Mouse (Mus musculus): ENCODE measurements around the gene Snrnp35.

Gene Snrnp35

DNA sequence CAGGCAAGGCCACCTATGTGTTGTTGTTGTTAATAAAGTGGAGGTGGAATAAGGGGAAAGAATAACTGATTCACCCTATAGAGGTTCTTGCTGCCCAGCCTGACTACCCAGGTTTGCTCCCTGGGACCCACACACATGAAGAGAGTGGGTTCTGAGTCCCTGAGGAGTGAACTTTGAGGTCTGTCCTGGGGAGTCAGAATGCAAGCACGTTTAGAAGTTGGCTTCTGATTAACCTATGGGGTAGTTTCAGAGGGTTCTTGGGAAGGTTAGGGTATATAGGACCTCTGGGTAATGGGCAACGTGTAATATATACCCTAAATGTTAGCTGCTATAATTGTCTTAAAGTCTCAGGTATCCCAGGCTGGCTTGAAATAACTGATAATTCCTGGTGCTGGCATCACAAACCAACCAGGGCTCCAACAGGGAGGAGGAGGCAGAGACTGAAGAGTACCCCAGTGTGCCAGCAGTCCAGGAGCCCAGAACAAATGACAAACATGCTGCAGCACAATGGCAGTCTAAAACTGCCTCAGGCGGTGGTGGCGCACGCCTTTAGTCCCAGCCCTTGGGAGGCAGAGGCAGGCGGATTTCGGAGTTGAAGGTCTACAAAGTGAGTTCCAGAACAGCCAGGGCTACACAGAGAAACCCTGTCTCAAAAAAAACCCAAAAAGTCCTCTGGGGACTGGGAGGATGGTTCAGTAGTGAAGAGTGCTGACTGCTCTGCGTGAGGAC, 20.5 kb upstream of the Snrnp35 start:
- DNase-seq (ENCODE audit: low read depth, low spot score) = no peak

DNA sequence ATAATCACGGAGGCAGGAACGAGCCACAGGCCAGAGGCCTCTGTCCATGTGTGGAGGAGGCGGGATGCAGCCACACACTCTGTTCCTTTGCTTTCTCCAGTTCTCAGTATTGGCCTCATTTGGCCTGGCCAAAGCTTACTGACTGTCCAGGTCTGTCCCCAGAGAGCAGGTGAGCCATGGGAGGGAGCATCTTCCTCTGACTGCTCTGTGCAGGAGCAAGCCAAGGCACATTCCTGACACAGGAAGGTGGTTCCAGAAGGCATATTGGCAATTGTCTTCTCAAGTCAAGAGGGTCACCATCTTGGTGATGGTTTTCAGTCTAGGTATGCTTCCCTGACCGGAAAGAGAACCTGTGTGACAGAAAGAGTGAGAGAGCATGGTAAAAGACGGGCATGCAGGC, 19.5 kb upstream of the Snrnp35 start:
- DNase-seq (ENCODE audit: low read depth, low spot score) = no peak

DNA sequence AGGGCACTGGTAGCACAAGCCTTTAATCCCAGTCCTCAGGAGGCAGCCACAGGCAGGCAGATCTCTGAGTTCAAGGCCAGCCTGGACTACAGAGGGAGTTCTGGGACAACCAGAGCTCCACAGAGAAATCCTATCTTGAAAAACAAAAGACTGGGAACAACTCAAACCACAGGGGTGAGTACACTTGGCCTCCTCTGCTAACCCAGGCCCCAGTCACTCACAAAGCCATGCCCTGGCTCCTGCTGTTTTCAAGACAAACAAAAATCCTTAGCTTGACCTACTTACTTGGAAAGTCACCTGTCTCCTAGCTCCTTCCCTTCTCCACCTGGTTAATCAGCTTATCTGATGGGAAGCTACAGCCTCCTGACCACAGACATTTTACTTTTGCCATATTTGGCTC, 18.0 kb upstream of the Snrnp35 start:
- DNase-seq (ENCODE audit: low read depth, low spot score) = peak; percentile 94

GRCm38 (mm10) chr5:124467766-124468165, 15.2 kb upstream of the Snrnp35 start:
- DNase-seq (ENCODE audit: low read depth, low spot score) = no peak

GRCm38 (mm10) chr5:124468365-124468764, 14.6 kb upstream of the Snrnp35 start:
- DNase-seq (ENCODE audit: low read depth, low spot score) = no peak

DNA sequence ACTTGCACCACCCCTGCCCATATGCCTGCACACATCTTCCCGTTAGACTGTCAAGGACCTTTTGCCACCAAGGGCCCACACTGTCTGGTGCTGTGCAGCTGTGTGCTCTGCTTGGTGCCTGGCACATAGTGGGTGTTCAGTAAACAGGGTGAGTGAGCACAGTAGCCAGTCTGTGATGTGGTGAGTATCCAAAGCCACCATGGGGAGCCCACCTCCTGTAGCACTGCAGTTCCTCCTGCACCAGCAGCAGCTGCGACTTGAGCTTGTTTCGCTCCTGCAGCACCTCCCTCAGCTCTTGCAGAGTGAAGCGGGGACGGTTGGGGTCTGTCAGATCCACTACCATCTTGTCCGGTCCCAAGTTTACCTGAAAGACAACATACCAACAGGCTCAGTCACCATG, 13.4 kb upstream of the Snrnp35 start:
- DNase-seq (ENCODE audit: low read depth, low spot score) = no peak

GRCm38 (mm10) chr5:124470591-124471171, 12.3 kb upstream of the Snrnp35 start:
- no peak for DNase-seq (ENCODE audit: low read depth, low spot score)

DNA sequence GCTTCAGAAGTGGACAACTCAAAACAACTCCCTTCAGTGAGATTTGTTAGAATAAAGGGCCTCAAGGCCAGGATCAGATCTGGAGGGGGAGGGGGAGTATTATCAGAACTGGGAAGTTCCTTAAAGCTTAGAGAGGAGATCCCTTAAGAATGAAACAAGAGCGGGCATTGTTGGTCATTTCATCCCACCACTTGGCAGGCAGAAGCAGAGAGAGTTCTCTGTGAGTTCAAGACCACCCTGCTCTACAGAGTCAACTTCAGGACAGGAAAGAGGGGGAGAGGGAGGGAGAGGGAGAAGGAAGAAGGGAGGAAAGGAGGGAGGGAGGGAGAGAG, 4.1 kb upstream of the Snrnp35 start:
- DNase-seq (ENCODE audit: low read depth, low spot score) = no peak

DNA sequence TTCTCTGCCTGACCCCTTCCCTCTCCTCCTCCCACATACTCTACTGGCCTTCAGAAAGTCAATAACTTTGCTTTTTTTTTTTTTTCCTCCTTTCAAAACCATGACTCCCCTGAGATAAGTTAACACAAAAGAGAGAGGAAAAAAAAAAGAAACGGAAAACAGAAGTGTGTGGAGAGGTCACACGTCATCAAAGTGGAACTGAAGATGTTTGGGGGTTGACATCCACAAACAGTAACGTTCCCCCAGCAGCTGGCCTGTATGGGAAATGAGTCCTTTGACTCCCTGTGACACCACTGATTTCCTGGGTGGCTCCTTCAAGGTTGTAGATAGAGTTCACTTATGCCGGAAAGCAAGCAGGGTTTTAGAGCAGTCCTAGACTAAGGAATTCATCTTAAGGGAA, 2.8 kb upstream of the Snrnp35 start:
- DNase-seq (ENCODE audit: low read depth, low spot score) = no peak

DNA sequence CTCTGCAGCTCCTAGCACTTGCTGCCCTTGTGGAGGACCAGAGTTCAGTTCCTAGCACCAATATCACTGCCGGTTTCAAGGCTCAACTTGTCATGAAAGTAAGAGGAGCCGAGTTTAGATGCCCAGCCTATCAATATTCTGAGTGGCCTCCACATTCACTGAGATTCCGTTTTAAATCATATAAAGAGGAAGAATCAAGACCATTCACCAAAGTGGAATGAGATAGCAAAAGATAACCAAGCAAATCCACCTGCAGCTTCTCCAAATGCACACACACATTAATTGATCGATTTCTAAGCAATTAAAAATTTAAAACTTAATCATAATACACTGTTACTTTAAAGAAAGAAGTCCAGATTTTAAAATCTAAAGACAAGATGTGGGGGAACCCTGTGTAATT, 1.2 kb upstream of the Snrnp35 start:
- no peak for DNase-seq (ENCODE audit: low read depth, low spot score)

GRCm38 (mm10) chr5:124482436-124482965, 433 bp upstream of the Snrnp35 start:
- no peak for DNase-seq (ENCODE audit: low read depth, low spot score)

DNA sequence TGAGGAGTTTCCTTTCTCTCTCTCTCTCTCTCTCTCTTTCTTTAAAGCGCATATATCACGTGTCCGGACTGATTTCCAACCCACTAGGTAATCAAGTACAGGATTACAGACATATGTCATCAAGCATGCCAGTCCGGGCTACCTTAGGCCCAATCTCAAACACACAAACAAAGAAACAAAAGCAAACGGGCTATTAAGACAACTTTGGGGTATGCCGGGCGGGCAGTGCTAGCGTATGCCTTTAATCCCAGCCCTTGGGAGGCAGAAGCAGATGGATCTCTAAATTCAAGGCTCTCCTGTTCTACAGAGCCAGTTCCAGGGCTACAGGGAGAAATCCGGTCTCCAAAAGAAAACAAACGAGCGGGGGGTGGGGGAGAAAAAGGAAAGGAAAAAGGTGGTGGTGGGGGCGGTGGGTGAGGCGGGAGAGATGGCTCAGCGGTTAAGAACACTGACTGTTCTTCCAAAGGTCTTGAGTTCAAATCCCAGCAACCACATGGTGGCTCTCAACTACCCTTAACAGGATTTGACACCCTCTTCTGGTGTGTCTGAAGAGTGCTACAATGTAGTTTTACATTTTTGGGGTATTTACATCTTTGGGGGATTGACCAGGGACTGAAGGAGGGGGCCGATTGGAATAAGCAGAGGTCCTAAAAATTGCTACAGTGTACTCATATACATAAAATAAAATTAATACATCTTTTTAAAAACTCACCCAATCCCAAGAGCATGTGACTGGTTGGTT, 892 bp downstream of the Snrnp35 start:
- DNase-seq (ENCODE audit: low read depth, low spot score) = no peak

DNA sequence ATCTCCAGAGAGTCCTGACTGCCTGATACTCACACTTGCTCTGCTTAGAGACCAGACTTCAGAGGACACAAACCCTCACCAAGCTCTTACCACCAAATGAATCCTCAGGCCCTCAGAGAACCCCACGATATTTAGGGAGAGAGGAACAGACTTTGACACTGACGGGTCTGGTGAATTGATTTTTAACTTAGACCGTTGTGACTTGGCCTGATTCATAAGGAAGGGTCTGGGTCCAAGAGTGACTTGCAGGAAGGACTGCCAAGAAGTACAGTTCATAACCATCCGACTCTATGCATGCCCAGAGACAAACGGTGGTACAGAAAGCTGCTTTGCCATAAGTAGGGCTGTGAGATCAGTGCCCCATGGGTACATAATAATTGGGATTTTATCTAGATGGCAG, 2.7 kb downstream of the Snrnp35 start:
- DNase-seq (ENCODE audit: low read depth, low spot score) = no peak

GRCm38 (mm10) chr5:124488885-124489284, 6.0 kb downstream of the Snrnp35 start:
- DNase-seq (ENCODE audit: low read depth, low spot score) = no peak

- DNase-seq (ENCODE audit: low read depth, low spot score) = no peak
Observed at GRCm38 (mm10) chr5:124491732-124492131, 8.8 kb downstream of the Snrnp35 start.

GRCm38 (mm10) chr5:124492618-124493017, 9.7 kb downstream of the Snrnp35 start:
- DNase-seq (ENCODE audit: low read depth, low spot score) = no peak

DNA sequence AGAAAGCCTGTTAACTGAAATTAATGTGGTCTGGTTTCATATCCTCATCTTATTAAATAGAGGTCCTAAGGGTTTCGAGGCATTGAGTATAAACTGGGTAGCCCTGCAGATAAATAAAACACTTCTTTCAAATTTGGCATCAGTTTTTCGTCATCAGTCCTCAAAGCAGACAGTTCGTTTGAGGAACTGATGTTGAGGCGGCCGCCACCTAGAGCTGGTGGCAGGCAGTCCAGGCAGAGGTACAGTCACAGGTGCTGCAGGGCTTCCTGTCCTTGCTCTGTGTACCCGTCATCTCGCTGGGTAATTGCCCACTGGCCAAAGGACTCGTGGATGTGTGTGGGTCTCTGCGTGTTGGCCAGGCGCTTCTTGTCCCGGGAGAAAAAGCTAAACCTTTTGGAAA, 10.5 kb downstream of the Snrnp35 start:
- no peak for DNase-seq (ENCODE audit: low read depth, low spot score)

- DNase-seq (ENCODE audit: low read depth, low spot score) = no peak
Observed at GRCm38 (mm10) chr5:124495547-124495946, 12.6 kb downstream of the Snrnp35 start.

DNA sequence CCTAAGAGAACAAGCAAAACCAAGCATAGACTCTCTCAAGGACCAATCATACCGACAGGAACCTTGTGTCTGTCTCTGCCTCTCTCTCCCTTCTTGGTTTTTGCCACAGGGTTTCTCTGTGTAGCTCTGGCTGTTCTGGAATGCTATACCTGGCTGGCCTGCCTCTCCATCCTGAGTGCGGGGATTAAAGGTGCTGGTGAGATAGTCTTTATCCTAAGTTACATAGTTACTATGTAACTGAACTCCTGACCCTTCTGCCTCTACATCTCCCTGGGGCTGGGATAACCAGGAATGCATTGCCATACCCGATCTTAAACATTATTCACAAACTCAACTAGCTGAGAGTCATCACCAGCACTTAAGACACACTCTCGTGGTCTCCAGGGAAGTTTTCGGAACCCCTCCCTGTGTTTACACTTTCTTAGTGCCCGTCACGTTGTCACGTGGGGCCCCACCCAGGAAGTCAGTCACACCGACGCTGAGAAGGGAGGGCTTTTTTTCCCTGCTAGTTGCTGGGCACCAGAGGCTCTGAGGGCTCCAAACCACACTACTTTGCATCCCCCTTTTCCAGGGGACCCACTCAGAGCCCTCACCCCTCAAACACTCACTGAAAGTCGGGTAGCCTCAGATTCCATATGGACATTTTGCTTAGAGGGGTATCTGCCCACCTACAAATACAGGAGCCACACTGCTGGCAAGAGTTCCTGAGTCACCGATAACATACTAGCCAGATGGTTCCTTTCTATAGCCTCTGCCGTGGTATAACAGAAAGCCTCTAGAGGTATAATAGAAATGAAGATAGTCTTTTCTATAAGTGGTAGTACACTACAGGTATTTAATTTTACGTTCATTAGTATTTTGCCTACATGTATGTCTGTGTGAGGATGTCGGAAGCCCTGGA, 13.9 kb downstream of the Snrnp35 start:
- no peak for DNase-seq (ENCODE audit: low read depth, low spot score)

DNA sequence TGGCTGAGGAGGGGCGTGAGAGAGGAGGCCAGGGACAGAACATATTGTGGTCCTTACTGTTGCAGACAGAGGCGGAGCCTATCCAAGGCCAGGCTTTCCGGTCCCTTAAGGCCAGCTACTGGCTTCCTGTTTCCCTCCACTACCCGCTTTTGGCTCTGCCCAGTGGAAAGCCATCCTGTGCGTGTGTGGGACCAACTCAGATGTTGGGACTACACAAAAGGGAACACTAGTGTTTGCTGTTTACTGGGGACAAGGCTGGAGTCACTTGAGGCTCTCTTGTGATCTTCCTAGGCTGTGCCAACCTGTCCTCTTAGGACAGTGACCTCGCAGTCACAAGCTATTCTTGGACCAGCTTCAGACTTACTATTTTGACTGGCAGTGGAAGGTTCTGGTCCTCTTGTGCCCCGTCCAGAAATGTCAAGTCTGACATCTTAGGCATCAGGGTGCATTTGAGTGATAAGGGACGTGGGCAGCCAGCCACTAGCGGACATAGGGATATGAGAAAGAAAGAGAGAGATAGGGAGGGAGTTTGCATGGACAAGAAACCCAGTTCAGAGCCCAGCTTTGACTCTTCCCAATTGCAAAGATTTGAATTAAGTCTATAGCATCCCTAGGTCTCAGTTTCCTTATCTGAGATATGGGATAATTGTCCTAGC, 15.4 kb downstream of the Snrnp35 start:
- DNase-seq (ENCODE audit: low read depth, low spot score) = no peak

GRCm38 (mm10) chr5:124499001-124499400, 16.1 kb downstream of the Snrnp35 start:
- peak; percentile 50 for DNase-seq (ENCODE audit: low read depth, low spot score)
